Mouse (Mus musculus) kidney, adult 11 months (tissue): ENCODE data around the gene Mcat.
A peak's percentile ranks its signal among the peaks of the same experiment; 100 is the strongest.
"Not testable (repeated sequence)": the region's sequence is repeated elsewhere in the genome, so short reads cannot be mapped to it uniquely, and the experiment has no call there.

Experiments
- DNase-seq: peaks from one replicate; pipeline ENCODE4 v3.0.0; 2022

The Mcat gene

GRCm38 (mm10) chr15:83534960-83535889 lies 28.4 kb downstream of the Mcat start:
- no peak for DNase-seq

- no peak for DNase-seq
These were observed 31.0 kb downstream of the Mcat start for GRCm38 (mm10) chr15:83532606-83533005.

DNA sequence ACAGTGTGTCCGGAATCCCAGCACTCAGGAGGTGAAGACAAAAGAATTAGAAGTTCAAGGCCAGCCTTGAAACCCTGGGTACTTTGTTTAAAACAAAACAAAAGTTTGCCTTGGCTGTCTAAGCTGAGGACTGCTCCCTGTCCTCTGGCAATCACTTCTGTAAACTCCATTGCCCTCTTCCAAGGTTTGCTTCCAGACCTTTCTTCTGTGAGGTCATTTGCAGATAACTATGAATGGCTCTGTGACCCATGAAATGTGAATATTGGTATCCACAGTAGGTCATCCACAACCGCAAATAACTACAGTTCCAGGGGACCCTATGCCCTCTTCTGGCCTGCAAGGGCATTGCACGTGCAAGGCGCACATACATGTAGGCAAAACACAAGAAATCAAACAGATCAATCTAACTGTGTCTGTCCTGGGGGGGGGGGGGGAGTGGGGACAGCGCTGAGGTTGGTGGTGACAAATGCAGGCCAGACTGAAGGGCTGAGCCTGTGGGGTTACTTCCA lies 31.6 kb downstream of the Mcat start:
- DNase-seq: no peak

DNA sequence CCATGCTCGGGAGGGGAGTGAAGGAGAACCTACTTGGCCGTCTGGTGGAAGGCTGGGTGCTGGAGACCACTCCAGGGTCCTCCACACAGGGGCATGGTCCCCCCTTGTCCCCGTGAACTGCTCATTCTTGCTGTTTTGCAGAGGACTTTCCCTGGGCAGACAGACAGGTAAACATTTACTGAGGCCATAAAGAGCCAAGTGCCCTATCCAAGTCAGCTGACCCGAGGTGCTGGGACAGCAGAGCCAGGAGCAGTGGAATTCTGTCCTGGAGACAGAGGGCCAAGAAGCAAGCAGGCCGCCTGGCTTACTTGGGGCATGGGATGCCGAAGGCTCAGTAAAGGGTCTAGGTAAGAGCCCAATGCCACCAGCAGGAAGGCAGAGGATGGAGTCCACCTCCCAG lies 32.9 kb downstream of the Mcat start:
- DNase-seq: peak; percentile 81

DNA sequence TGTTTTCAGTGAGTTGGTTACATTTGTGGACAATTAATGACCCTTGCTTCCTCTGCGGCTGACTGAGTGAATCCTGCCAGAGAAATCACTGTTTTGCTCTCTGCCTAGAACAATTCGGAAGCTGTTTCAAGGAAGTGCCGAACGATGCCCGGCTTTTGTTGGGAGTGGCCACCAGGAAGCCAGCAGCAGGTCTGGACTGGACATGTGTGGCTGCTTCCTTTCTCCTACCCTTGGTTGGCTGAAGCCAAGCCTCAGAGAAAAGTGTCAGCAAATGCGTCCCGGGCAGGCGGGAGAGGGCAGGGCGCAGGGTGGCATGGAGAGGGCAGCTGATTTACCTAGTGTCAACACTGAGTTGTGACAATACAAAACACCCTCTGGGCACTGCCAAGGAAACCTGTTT lies 33.4 kb downstream of the Mcat start:
- DNase-seq: peak; percentile 84

- DNase-seq: peak; percentile 54
These were observed 33.8 kb downstream of the Mcat start for GRCm38 (mm10) chr15:83529765-83530164.

DNA sequence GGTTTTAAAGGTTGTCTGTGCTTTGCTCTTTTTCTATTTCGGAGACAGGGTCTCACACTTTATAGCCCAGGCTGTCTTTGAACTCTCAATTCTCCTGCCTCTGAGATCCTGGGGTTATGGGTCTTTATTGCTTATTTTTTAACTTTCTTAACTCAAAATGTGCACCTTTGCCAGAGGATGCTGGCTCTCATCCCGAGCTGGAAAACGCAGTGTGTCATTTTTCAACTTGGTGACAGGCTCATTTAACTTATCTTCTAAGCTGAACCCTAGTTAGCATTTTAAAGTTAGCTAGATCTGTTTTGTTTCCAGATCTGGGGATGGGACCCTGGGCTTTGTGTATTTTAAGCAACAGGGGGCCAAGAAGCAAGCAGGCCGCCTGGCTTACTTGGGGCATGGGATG lies 34.7 kb downstream of the Mcat start:
- DNase-seq: peak; percentile 58

DNA sequence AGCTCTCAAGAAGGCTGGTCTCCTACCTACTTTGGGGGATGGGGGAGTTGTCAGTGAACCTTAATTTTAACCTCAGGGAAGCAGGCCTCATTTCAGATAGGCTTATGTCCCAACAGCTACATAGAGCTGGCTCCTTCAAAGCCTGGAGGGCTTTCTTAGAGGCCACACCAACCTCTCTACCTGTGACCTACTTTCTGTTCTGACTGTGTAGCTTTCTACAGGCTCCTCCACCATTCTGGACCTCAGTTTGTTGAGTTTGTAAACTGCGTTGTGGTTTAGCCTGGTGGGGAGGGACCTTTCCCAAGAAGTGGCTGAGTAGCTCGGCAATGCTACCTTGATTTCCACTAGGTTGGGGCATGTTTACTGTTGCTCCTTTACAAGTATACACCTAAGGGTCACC lies 35.8 kb downstream of the Mcat start:
- no peak for DNase-seq

DNA sequence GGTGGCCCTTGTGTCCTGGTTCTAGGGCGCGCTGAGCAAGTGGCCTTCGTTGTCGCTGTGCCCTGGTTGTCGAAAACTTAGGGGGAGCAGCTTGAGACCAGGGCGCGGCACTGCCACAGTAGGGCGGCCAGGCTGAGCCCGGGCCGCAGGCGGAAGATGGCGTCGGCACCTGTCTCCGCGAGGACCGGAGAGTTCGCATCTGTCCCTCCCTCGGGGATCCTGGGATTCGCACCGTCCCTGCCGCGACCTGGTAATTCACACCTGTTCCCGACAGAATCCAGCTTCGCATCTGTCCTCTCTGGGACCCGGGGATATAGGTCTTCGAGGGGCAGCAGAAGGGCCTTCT lies 36.5 kb downstream of the Mcat start:
- DNase-seq: no peak

DNA sequence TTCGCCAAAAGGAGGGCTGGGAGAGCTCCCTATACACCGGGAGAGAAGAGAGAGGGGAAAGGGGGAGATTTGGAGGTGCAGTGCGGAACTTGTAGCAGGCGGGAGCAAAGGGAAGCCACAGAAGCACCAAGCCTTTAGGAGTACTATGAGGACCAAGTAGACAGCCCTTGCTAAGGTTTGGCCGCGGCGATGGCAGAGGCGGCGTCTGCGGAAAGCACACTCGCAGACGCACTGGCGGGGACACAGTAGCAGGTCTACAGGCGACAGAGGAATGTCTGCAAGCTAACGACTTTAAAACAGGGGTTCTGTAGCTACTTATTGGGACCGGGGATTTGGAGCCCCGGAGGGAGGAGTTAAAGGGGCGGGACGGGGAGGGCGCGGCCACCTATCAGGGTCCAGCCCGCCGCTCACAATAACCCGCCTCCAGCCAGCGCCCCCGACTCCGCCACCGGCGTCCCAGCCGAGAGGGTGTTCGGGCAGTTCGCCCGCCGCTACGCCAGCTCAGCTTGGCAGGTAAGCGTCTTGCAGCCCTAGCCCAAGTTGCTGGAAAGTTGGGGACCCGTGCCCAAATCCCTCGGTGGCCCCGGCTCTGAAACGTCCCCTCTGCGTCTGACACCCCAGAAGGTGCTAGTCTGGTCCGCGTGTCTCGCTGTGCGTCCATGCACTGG lies 37.0 kb downstream of the Mcat start, which contains the start of gene Bik:
Gene Bik, plus strand, starts transcription at position 439 of the 668 bp plus-strand sequence.
- DNase-seq: peak; percentile 61

DNA sequence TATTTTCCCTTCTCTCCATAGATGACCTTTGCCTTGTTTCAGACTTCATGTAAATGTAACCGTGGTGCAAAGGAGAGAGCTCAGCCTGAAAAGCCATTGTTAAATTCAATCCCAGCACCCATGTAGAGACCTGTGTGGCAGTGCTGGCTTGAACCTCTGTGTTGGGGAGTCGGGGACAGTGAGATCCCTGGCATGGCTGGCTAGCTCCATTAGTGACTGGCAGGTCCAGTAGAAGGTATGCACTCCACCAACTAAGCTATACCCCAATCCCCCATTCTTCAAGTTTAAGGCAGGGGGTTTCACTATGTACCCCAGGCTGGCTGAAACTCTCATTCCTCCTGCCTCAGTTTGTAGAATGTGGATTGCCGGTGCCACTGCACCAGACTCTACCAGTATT lies 39.3 kb downstream of the Mcat start:
- DNase-seq: no peak

DNA sequence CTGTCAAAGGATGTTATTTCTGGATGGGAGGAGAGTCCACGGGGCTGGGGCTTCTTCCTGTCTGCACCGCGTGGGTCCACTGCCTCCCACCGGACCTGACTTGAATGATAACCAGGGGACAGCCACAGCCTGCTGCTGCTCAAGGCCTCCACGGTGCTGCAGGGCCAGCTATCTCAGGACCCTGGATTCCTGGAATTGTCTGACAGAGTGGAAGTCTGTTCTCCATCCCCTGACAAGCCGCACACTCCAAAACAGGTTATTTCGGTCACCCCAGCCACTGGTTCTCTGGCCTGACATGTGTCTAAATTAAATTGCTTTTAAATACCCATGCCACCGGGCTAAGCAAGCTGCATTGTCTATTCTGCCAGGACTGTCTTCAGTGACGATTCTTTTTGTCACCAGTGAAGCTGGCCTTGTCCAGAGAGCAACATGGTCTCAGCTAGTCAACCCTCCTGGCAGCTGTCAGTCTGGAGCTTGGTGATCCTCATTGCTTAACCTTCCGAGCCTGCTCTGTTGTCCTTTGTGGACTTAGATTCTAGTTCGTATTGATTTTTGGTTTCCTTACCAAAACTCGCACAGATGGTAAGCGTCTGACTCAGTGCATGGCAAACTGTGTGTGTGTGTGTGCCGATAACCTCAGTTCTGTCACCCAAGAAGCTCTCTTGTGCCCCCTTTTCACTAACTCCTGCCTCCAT lies 39.8 kb downstream of the Mcat start:
- no peak for DNase-seq

DNA sequence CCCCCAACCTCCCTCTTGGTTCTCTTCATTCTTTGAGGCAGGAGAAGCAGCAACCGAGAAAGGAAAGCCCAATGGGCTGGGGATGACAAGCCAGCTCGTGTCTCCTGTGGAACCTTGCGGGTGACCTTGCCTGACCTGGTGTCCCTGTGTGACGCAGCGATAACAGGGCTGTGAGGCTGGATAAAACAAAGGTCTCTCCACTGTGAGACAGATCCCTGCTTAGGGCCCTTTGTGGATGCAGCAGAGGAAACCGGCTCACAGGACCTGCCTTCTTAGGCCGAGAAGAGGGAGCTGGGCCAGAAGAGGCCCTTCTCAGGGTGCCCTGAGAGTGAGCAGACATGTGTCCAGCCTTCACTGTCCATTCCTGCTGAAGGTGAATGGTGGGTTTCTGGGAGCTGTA lies 40.4 kb downstream of the Mcat start:
- DNase-seq: no peak

- DNase-seq: no peak
These were observed 42.7 kb downstream of the Mcat start for GRCm38 (mm10) chr15:83520861-83521382.

GRCm38 (mm10) chr15:83518215-83519048 lies 45.2 kb downstream of the Mcat start:
- peak; percentile 77 for DNase-seq

DNA sequence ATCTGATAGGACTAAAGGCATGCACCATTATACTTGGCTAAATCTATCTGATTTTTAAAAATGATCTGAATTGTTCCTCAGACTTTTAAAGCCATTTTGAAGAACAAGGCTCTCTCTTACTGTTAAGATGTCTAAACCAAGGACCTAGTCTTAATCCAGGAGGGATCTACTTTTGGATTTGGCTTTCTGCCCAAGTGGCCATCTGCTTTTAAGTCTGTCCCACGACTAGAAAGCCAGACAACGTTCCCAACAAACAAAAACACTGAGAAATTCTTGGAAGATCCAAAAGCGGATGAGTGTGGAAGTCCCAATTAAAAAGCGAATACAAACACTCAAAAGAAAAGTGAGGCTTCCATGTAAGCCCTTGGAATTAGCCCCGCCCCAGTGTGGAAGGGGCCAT lies 48.6 kb downstream of the Mcat start:
- no peak for DNase-seq

DNA sequence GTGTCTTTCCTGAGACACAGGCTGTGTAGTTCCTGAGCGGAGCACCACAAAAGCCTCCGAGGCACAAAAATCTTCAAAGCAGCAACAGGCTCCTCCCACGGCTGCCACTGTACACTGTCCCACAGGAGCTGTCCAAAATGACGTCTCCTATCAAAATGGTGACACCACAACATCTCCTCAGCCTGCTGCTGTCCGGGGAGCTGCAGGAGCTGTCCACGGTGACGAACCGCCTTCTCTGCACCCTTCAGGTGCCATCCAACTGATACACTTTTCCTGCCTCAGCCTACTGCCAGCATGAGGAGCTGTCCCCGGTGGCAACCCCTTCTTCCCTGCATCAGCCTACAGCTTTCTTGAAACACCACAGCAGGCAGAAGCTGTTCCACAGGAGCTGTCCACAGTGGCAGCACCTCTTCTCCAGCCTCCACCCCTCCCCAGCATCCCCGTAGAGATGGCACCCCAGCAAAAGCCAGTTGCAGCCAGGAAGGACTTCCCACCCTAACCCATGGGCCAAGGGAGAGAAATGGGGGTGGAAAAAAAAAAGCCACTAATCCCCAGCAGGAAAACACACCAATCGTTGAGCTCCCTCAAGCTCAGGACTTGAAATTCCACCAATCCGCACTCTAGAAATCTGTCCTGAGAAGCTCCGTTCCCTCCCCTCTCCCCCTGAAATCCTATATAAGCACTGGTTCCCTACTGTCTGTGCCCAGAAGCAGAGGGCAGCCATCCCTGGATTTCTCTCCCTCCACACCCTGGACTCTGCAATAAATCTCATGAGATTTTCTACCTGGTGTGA lies 50.9 kb downstream of the Mcat start:
- no peak for DNase-seq

DNA sequence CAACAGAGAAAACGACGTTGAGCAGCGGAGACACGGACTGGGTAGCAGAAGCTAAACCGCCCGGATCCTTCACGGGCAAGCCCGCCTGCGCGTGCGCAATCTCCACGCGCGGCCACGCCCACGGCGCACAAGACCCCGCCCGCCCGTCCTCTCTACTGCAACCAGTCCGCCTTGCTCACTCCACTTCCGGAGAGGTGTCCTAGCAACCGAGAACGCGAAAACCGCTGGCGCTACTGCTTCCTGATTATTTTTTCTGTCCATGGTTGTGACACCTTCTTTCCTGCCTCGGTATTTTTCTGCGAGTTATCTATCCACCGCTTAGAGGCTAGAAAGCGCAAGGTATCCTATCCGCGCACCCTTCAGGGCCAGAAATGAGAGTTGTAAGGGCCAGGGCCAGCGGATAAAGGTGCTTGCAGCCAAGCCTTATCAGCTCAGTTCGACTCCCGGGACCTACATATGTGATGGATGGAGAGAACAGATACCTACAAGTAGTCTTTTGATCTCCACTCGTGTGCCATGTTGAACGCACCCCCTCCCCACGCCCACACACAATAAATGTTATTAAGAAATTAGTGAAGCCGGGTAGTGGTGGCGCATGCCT lies 52.7 kb downstream of the Mcat start, which contains the start of gene Ttll1:
Gene Ttll1, minus strand, starts transcription at position 89 of the 601 bp plus-strand sequence.
- DNase-seq: peak; percentile 97

DNA sequence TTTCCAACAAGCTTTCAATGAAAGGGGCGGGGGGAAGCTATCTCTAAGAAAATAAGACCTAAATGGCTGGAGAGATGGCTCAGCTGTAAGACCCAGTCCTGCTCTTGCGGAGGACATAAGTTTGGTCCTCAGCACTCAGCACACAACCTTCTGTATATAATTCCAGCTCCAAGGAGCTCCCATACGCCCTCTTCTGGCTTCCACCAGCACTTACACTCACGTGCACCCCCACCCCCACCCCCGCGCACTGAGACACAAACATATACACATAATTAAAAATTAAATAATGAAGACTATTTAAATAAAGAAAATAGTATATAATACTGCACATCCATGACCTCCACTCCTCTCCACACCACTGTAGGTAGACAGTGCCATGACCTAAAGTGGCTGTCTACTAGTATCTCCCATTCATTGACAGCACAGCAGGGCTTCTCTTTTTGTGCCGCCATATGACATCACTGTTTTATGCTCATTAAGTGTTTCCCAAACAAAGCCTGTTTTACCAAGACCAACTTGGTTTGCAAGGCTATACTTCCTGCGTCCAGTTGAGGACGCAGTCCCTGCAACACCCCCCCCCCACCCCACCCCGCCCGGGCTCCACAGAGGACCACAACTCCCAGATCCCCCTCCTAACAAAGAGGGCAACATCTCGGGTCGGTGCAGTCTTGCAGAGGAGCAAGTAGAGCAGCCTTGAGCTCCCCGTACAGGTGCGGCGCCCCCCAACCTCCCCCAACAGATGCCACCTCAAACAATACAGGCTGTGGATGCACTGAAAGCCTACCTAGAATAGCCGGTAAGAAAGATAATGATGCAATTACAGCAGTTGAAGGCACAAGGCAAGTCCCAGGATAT lies 53.4 kb downstream of the Mcat start:
- DNase-seq: no peak

DNA sequence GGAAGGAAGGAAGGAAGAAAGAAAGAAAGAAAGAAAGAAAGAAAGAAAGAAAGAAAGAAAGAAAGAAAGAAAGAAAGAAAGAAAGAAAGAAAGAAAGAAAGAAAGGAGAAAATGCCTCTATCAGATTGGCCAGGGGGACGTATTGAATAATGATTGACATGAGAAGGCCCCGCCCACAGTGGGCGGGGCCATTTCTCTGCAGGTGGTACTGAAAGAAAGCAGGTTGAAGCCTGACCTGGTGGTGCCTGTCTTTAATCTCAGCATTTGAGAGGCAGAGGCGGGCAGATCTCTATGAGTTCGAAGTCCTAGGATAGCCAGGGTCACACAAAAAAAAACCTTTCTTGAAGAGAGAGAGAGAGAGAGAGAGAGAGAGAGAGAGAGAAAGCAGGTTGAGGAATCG lies 62.1 kb downstream of the Mcat start:
- DNase-seq: not testable (repeated sequence)
